Mouse (Mus musculus) stomach, embryonic 14.5 days (tissue): ENCODE results near the gene Pih1d3. TPM values are rescaled to one million over a fixed set of nuclear protein-coding genes. Genes with fewer than 3 reads are reported as not detected.

Source experiments
- ATAC-seq: fragments of 200-750 bp; cut with Nextera tagmentation; 2 replicates; pipeline ENCODE4 v1.8.0; 2017; ENCODE audit warnings: low read depth, moderate TSS enrichment; ENCODE audit not compliant: insufficient number of reproducible peaks, insufficient read depth, low FRiP score
- H3K27ac ChIP-seq: fragments of 300-500 bp; sonication (generic); 2 replicates; pipeline ENCODE4 v1.5.1; 2014; ENCODE audit warnings: mild to moderate bottlenecking, low read length, moderate library complexity, mixed read lengths
- H3K27me3 ChIP-seq: fragments of 300-500 bp; sonication (generic); 2 replicates; pipeline ENCODE4 v1.6.1; 2014; ENCODE audit warnings: low read length, control low read depth, mixed read lengths; ENCODE audit not compliant: control insufficient read depth, insufficient read depth
- H3K36me3 ChIP-seq: fragments of 300-500 bp; sonication (generic); 2 replicates; pipeline ENCODE4 v1.6.1; 2014; ENCODE audit warnings: mild to moderate bottlenecking, control low read depth, low read length, moderate library complexity, mixed read lengths; ENCODE audit not compliant: control insufficient read depth, insufficient read depth
- H3K4me1 ChIP-seq: fragments of 300-500 bp; sonication (generic); 2 replicates; pipeline ENCODE4 v1.6.1; 2014; ENCODE audit warnings: low read length, control low read depth, mixed read lengths; ENCODE audit not compliant: control insufficient read depth, insufficient read depth
- H3K4me2 ChIP-seq: fragments of 300-500 bp; sonication (generic); replicated peaks from 2 replicates; pipeline ENCODE4 v1.6.1; 2014; ENCODE audit warnings: low read depth, low read length, control low read depth
- H3K4me3 ChIP-seq: fragments of 300-500 bp; sonication (generic); 2 replicates; pipeline ENCODE4 v1.5.1; 2014; ENCODE audit warnings: low read depth, low read length, control low read depth
- H3K9ac ChIP-seq: fragments of 300-500 bp; sonication (generic); replicated peaks from 2 replicates; pipeline ENCODE4 v1.6.1; 2014; ENCODE audit warnings: low read depth, mild to moderate bottlenecking, control low read depth, low read length, moderate library complexity, mixed read lengths
- H3K9me3 ChIP-seq: fragments of 300-500 bp; sonication (generic); 2 replicates; pipeline ENCODE4 v1.6.1; 2016; ENCODE audit warnings: low read depth, low read length, control low read depth; ENCODE audit not compliant: control insufficient read depth
- WGBS: fragments of 180-500 bp; shearing (Covaris S2); extraction: QIAGEN DNeasy Blood & Tissue Kit; methylation state at CpG from one replicate; pipeline ENCODE4 v1.1.7; 2014; 5-methylcytosine and 5-hydroxymethylcytosine counted together
- polyA plus RNA-seq: library from polyadenylated mRNA; unstranded; fragments of >200 nt; fragmentation: Nextera tagmentation; extraction: Ambion mirVana; gene quantifications from 2 replicates; pipeline ENCODE4 v1.2.1, GENCODE M21; 2014

The Pih1d3 gene
- polyA plus RNA-seq: not detected in 2 replicates

DNA sequence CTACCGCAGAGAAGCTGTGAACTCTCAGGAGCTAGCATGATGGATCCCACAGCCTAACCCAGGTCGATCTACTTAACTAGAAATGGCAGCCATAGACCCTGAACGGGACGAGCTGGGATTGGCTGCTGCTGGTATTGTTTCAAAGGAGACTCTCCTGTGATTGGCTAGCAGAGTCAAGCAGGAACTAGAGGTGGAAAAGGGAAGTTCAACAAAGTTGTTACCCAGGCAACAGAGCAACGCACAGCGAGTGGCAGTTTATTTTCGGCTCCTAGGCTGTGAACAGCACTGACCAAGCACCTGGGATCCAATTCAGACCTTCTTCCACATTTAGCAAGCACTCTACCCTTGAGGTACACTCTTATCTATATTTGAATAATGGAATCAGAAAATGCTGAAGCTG is at the start of gene Pih1d3, which contains the start of gene 4931428L18Rik:
TSS of gene Pih1d3 (plus strand) at position 275 of the 400 bp plus-strand sequence.
TSS of gene 4931428L18Rik (minus strand) at position 121 of the 400 bp plus-strand sequence.
- no peaks in the 10 kb centered on the region for H3K4me1 ChIP-seq
- ATAC-seq: no peak

GRCm38 (mm10) chr1:31175401-31175800 is 47.2 kb upstream of the Pih1d3 start:
- WGBS: 72% methylated on average over 3 of the region's 3 CpGs
- no peak overlapping the region for H3K9ac ChIP-seq
- ATAC-seq: no peak
- H3K27me3 ChIP-seq: no peaks in the 10 kb centered on the region
- no peaks in the 10 kb centered on the region for H3K4me1 ChIP-seq
- no peak overlapping the region for H3K4me3 ChIP-seq
- no peak overlapping the region for H3K4me2 ChIP-seq
- no peak overlapping the region for H3K27ac ChIP-seq
- no peaks in the 10 kb centered on the region for H3K9me3 ChIP-seq
- no peaks in the 10 kb centered on the region for H3K36me3 ChIP-seq

More for the DNA sequence above, at the start of gene Pih1d3, which contains the start of gene 4931428L18Rik:
- H3K9me3 ChIP-seq: no peaks in the 10 kb centered on the region
- H3K4me2 ChIP-seq: no peak within 1 kb of the TSS
- 82% methylated on average over 7 of the region's 7 CpGs for WGBS
- H3K9ac ChIP-seq: no peak within 1 kb of the TSS
- no peak within 1 kb of the TSS for H3K27ac ChIP-seq
- no peaks in the 10 kb centered on the region for H3K27me3 ChIP-seq
- H3K4me3 ChIP-seq: no peak within 1 kb of the TSS
- H3K36me3 ChIP-seq: no peaks in the 10 kb centered on the region

DNA sequence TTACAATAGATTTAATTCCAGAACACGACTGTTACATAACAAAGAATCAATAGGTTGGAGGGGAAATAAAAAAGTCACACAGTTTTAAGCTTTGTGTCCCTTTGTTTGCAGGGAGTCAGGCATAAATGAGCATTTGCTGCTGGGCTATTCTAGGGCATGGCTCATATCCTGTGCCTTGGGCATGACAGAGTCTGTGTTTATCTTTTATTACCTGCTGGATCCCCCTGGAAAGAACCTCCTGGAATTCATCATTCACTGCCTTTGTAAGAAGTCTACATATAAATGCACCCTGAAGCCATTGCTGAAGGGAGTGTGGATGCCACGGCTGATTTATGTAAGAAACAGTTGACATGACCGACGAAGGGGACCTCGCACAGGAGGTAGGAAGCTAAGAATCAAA is 46.5 kb upstream of the Pih1d3 start, which contains the start of gene Lgsn:
TSS of gene Lgsn (plus strand) at position 301 of the 400 bp plus-strand sequence.
- 58% methylated on average over 5 of the region's 5 CpGs for WGBS
- Histone ChIP-seq H3K4me2 (no peak within 1 kb of the TSS), H3K27ac (no peak within 1 kb of the TSS), H3K9me3 (no peaks in the 10 kb centered on the region), H3K9ac (no peak within 1 kb of the TSS), H3K27me3 (no peaks in the 10 kb centered on the region), H3K4me3 (no peak within 1 kb of the TSS), H3K36me3 (no peaks in the 10 kb centered on the region), H3K4me1 (no peaks in the 10 kb centered on the region)
- ATAC-seq: no peak

- no peak overlapping the region for H3K4me2 ChIP-seq
- H3K4me1 ChIP-seq: no peaks in the 10 kb centered on the region
- no peak overlapping the region for H3K9ac ChIP-seq
- H3K4me3 ChIP-seq: no peak overlapping the region
- no peak for ATAC-seq
- no peaks in the 10 kb centered on the region for H3K9me3 ChIP-seq
- no peak overlapping the region for H3K27ac ChIP-seq
- no peaks in the 10 kb centered on the region for H3K36me3 ChIP-seq
- 81% methylated on average over 1 of the region's 1 CpGs for WGBS
- H3K27me3 ChIP-seq: no peaks in the 10 kb centered on the region
Measured at GRCm38 (mm10) chr1:31178264-31178663, 44.4 kb upstream of the Pih1d3 start.

DNA sequence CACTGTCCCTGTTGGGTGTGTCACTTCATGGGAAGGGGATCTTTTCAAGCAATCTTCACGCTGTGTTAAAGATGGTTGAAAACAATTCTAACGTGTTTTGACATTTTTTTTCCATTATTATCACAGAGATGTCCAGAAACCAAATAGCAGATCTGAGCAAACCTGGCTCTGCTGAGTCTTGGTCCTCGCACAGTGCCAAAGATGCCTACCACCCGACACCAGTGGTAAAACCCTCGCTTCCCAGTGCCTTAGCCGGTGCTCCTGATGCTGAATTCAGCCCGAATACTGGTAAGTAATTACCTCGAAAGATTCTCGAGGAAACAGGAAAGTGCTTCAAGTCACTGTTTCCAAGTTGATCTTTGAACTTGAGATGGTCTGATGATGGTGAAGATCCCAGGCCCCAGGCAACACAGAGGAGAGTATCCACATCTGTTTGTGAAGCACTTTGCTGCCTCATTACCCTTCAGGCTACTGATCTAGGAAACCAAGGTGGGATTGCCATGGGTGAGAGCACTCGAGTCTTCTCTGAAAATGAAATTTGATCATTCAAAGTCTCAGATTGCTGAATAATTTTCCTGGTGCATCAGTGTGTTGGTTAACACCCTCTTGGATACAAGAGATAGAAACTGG is 32.3 kb upstream of the Pih1d3 start:
- no peaks in the 10 kb centered on the region for H3K27me3 ChIP-seq
- 79% methylated on average over 10 of the region's 10 CpGs for WGBS

GRCm38 (mm10) chr1:31195633-31196032 is 27.0 kb upstream of the Pih1d3 start:
- Histone ChIP-seq H3K9ac (no peak overlapping the region), H3K27ac (no peak overlapping the region), H3K27me3 (no peaks in the 10 kb centered on the region), H3K4me3 (no peak overlapping the region), H3K4me1 (no peaks in the 10 kb centered on the region), H3K4me2 (no peak overlapping the region), H3K36me3 (no peaks in the 10 kb centered on the region), H3K9me3 (no peaks in the 10 kb centered on the region)
- 74% methylated on average over 1 of the region's 1 CpGs for WGBS
- no peak for ATAC-seq

More for the DNA sequence above, 32.3 kb upstream of the Pih1d3 start:
- no peak for ATAC-seq
- Histone ChIP-seq H3K27ac (no peak overlapping the region), H3K36me3 (no peaks in the 10 kb centered on the region), H3K4me2 (no peak overlapping the region), H3K4me1 (no peaks in the 10 kb centered on the region), H3K4me3 (no peak overlapping the region), H3K9me3 (no peaks in the 10 kb centered on the region), H3K9ac (no peak overlapping the region)

- H3K27ac ChIP-seq: no peak overlapping the region
- 97% methylated on average over 3 of the region's 3 CpGs for WGBS
- H3K9me3 ChIP-seq: no peaks in the 10 kb centered on the region
- H3K4me2 ChIP-seq: no peak overlapping the region
- no peak overlapping the region for H3K9ac ChIP-seq
- H3K36me3 ChIP-seq: no peaks in the 10 kb centered on the region
- no peak overlapping the region for H3K4me3 ChIP-seq
- H3K27me3 ChIP-seq: no peaks in the 10 kb centered on the region
- no peaks in the 10 kb centered on the region for H3K4me1 ChIP-seq
- no peak for ATAC-seq
Measured at GRCm38 (mm10) chr1:31196959-31197358, 25.7 kb upstream of the Pih1d3 start.

GRCm38 (mm10) chr1:31203771-31204170 is 18.9 kb upstream of the Pih1d3 start:
- Histone ChIP-seq H3K36me3 (no peaks in the 10 kb centered on the region), H3K9ac (no peak overlapping the region), H3K9me3 (no peaks in the 10 kb centered on the region), H3K4me3 (no peak overlapping the region), H3K27me3 (no peaks in the 10 kb centered on the region), H3K27ac (no peak overlapping the region), H3K4me2 (no peak overlapping the region), H3K4me1 (no peaks in the 10 kb centered on the region)
- no peak for ATAC-seq
- 87% methylated on average over 10 of the region's 10 CpGs for WGBS

- Histone ChIP-seq H3K4me3 (no peak overlapping the region), H3K36me3 (no peaks in the 10 kb centered on the region), H3K4me1 (no peaks in the 10 kb centered on the region), H3K9me3 (no peaks in the 10 kb centered on the region), H3K4me2 (no peak overlapping the region), H3K27ac (no peak overlapping the region), H3K9ac (no peak overlapping the region), H3K27me3 (no peaks in the 10 kb centered on the region)
- WGBS: 79% methylated on average over 7 of the region's 7 CpGs
- ATAC-seq: no peak
Measured at GRCm38 (mm10) chr1:31205346-31205745, 17.3 kb upstream of the Pih1d3 start.
